Mouse (Mus musculus): ENCODE measurements at regions not wholly inside any gene's neighbourhood (a gene's known extent, or its start where the extent isn't known, plus 50 kb on each side); places are given as distances from the start of the nearest gene placed in this dataset.

DNA sequence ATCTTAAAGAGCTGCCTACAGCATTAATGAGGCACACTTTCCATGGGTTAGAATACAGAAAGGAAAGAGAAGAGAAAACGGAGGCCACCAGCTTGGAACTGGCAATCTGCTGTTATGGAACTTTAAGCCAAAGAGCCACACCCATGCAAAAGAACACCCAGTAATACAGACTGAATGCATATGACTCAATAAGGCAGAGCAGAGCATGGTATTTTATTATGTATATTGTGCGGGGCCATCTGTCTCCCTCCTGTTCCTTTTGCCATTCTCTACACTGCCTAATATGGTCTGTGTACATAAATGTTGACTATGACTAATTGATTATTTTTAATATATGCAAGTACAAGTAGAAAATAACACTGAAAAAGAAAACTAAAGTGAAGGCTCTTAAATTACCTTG, 472.6 kb upstream of the Man1a start:
- TF ChIP-seq CTCF (IDR thresholded peaks at IDR 0.05; ENCODE audit: extremely low read depth, insufficient read depth, low read length) (no peak), POLR2A (IDR thresholded peaks at IDR 0.05; ENCODE audit: extremely low read depth, insufficient read depth, low read length) (no peak)

All from cortical plate, adult 2 months (tissue).